8 mouse cellular contexts compared by ENCODE assay signal in genomic region chr14:122449601-122450495, GRCm38 (mm10). TPM values are rescaled to one million over a fixed set of nuclear protein-coding genes. Genes with fewer than 3 reads are reported as not detected.
A peak's percentile ranks its signal among the peaks of the same experiment; 100 is the strongest.
DNase-seq lines count a peak whose midpoint lies in the region; ATAC-seq and TF ChIP-seq lines count a peak whose summit lies in the region.

No protein-coding gene starts in this region.

- ATAC-seq in forebrain, embryonic 12.5 days (ENCODE audit: low FRiP score), result no peak
- no peak for ATAC-seq in liver, postnatal 0 days

- peak overlapping the region; percentile 65 for H3K4me3 ChIP-seq in heart, embryonic 10.5 days
- peak overlapping the region; percentile 50 for H3K4me3 ChIP-seq in forebrain, embryonic 12.5 days (replicated peaks)
- H3K4me3 ChIP-seq in liver, postnatal 0 days (ENCODE audit: low read depth, low read length), result no peak overlapping the region

- H3K9me3 ChIP-seq in heart, embryonic 10.5 days, result no peaks in the 10 kb centered on the region
- H3K9me3 ChIP-seq in forebrain, embryonic 12.5 days, result no peaks in the 10 kb centered on the region
- no peaks in the 10 kb centered on the region for H3K9me3 ChIP-seq in liver, postnatal 0 days (ENCODE audit: low read length)

- H3K27me3 ChIP-seq in heart, embryonic 10.5 days (ENCODE audit: insufficient read depth, poor library complexity, severe bottlenecking), result peaks cover 88% of the 10 kb centered on the region
- peaks cover 68% of the 10 kb centered on the region for H3K27me3 ChIP-seq in forebrain, embryonic 12.5 days
- H3K27me3 ChIP-seq in liver, postnatal 0 days (ENCODE audit: insufficient read depth, low read length), result peaks cover 67% of the 10 kb centered on the region

- no peak for DNase-seq in heart, embryonic 10.5 days (ENCODE audit: low spot score)
- DNase-seq in heart, adult 18-20 months, result no peak
- DNase-seq in brain, embryonic 14.5 days (ENCODE audit: low read depth), result peak; percentile 73
- DNase-seq in liver, postnatal 0 days, result no peak
- no peak for DNase-seq in adrenal gland, postnatal 25 days
- DNase-seq in yolk sac, embryonic 10.5 days (ENCODE audit: low spot score), result no peak
- DNase-seq in layer of hippocampus, postnatal 36 days, result no peak

- peak overlapping the region; percentile 76 for H3K4me2 ChIP-seq in forebrain, embryonic 12.5 days
- H3K4me2 ChIP-seq in liver, postnatal 0 days (ENCODE audit: low read depth, low read length), result peak overlapping the region; percentile 63; the same call in 1 of the 2 replicates

- no peaks in the 10 kb centered on the region for H3K36me3 ChIP-seq in heart, embryonic 10.5 days
- H3K36me3 ChIP-seq in forebrain, embryonic 12.5 days (replicated peaks), result no peaks in the 10 kb centered on the region
- no peaks in the 10 kb centered on the region for H3K36me3 ChIP-seq in liver, postnatal 0 days (replicated peaks; ENCODE audit: insufficient read depth, low read length)

- WGBS in heart, embryonic 10.5 days, result 3% methylated on average over 29 of the region's 29 CpGs
- 4% methylated on average over 29 of the region's 29 CpGs for WGBS in forebrain, embryonic 12.5 days
- 4% methylated on average over 29 of the region's 29 CpGs for WGBS in liver, postnatal 0 days (ENCODE audit: insufficient replicate concordance)

- no peak for TF ChIP-seq CTCF in brain, embryonic 14.5 days (IDR thresholded peaks at IDR 0.05; ENCODE audit: borderline replicate concordance, extremely low read depth, insufficient read depth, insufficient read length)
- no peak for TF ChIP-seq CTCF in liver, postnatal 0 days (IDR thresholded peaks at IDR 0.05; ENCODE audit: low read depth)

- H3K4me1 ChIP-seq in heart, embryonic 10.5 days, result peaks cover 26% of the 10 kb centered on the region
- H3K4me1 ChIP-seq in forebrain, embryonic 12.5 days, result peaks cover 53% of the 10 kb centered on the region
- H3K4me1 ChIP-seq in liver, postnatal 0 days (ENCODE audit: insufficient read depth), result 0 out of 2 replicates have a peak, but pooled peaks cover 3% of the 10 kb centered on the region

- peak overlapping the region; percentile 70 for H3K9ac ChIP-seq in forebrain, embryonic 12.5 days
- H3K9ac ChIP-seq in liver, postnatal 0 days (replicated peaks), result no peak overlapping the region

- no peak overlapping the region for H3K27ac ChIP-seq in heart, embryonic 10.5 days
- H3K27ac ChIP-seq in forebrain, embryonic 12.5 days, result peak overlapping the region; percentile 89
- H3K27ac ChIP-seq in liver, postnatal 0 days (ENCODE audit: low read depth), result no peak overlapping the region

- no peak for TF ChIP-seq POLR2A in brain, embryonic 14.5 days (IDR thresholded peaks at IDR 0.05; ENCODE audit: borderline replicate concordance, extremely low read depth, insufficient read depth, insufficient read length, poor library complexity, severe bottlenecking)

- TF ChIP-seq EP300 in liver, postnatal 0 days (IDR thresholded peaks at IDR 0.05; ENCODE audit: low read depth), result no peak

RNA-seq across cellular contexts. Expression of gene Gm5089, which starts 1.1 kb away (rescaled TPM):
- polyA plus RNA-seq in heart, embryonic 10.5 days (2016; fragmentation: Nextera tagmentation; extraction: Ambion mirVana), result not detected in 2 replicates
- not detected for total RNA-seq in heart, adult 18-20 months (2021)
- 0.16 and 0.52 TPM in 2 replicates for polyA plus RNA-seq in brain, embryonic 14.5 days (2012; rRNA removed)
- 1.6 and 2.1 TPM in 2 replicates for polyA plus RNA-seq in forebrain, embryonic 12.5 days (2016; fragmentation: Nextera tagmentation; extraction: Ambion mirVana)
- not detected in 2 replicates for polyA plus RNA-seq in liver, postnatal 0 days (2015; fragmentation: Nextera tagmentation; extraction: Ambion mirVana)
- not detected in 2 replicates for total RNA-seq in adrenal gland, postnatal 25 days (2021)
- under 1 TPM; 0.27 to 0.68 TPM for total RNA-seq in layer of hippocampus, postnatal 36 days (2021)

RNA-seq across cellular contexts. Expression of gene Zic5, which starts 15.6 kb away (rescaled TPM):
- polyA plus RNA-seq in heart, embryonic 10.5 days (2016; fragmentation: Nextera tagmentation; extraction: Ambion mirVana), result 0.04 and 0.30 TPM in 2 replicates
- not detected for total RNA-seq in heart, adult 18-20 months (2021)
- 10.4 and 18.6 TPM in 2 replicates for polyA plus RNA-seq in brain, embryonic 14.5 days (2012; rRNA removed)
- polyA plus RNA-seq in forebrain, embryonic 12.5 days (2016; fragmentation: Nextera tagmentation; extraction: Ambion mirVana), result 18.6 and 25.8 TPM in 2 replicates
- not detected in 2 replicates for polyA plus RNA-seq in liver, postnatal 0 days (2015; fragmentation: Nextera tagmentation; extraction: Ambion mirVana)
- total RNA-seq in adrenal gland, postnatal 25 days (2021), result not detected in 2 replicates
- total RNA-seq in layer of hippocampus, postnatal 36 days (2021), result 1 to 10 TPM; 2.3 to 4.6 TPM

RNA-seq across cellular contexts. Expression of gene Zic2, which starts 25.4 kb away (rescaled TPM):
- polyA plus RNA-seq in heart, embryonic 10.5 days (2016; fragmentation: Nextera tagmentation; extraction: Ambion mirVana), result 0.11 TPM in 1 of 2 replicates, not detected in the other
- not detected for total RNA-seq in heart, adult 18-20 months (2021)
- polyA plus RNA-seq in brain, embryonic 14.5 days (2012; rRNA removed), result 51.8 and 66.8 TPM in 2 replicates
- 12.7 and 16.3 TPM in 2 replicates for polyA plus RNA-seq in forebrain, embryonic 12.5 days (2016; fragmentation: Nextera tagmentation; extraction: Ambion mirVana)
- not detected in 2 replicates for polyA plus RNA-seq in liver, postnatal 0 days (2015; fragmentation: Nextera tagmentation; extraction: Ambion mirVana)
- total RNA-seq in adrenal gland, postnatal 25 days (2021), result not detected in 2 replicates
- total RNA-seq in layer of hippocampus, postnatal 36 days (2021), result 10 to 100 TPM; 17.3 to 19.5 TPM

RNA-seq across cellular contexts. Expression of gene Gm10837, which starts 40.5 kb away (rescaled TPM):
- not detected in 2 replicates for polyA plus RNA-seq in heart, embryonic 10.5 days (2016; fragmentation: Nextera tagmentation; extraction: Ambion mirVana)
- not detected for total RNA-seq in heart, adult 18-20 months (2021)
- polyA plus RNA-seq in brain, embryonic 14.5 days (2012; rRNA removed), result 0.16 and 0.25 TPM in 2 replicates
- polyA plus RNA-seq in forebrain, embryonic 12.5 days (2016; fragmentation: Nextera tagmentation; extraction: Ambion mirVana), result 0.36 and 0.59 TPM in 2 replicates
- polyA plus RNA-seq in liver, postnatal 0 days (2015; fragmentation: Nextera tagmentation; extraction: Ambion mirVana), result not detected in 2 replicates
- not detected in 2 replicates for total RNA-seq in adrenal gland, postnatal 25 days (2021)
- not detected for total RNA-seq in layer of hippocampus, postnatal 36 days (2021)

Comparison
In these comparisons a context has a peak if more than half of its experiments do, and no peak if none do; other contexts are left out.
1. RNA of gene Zic2, which starts 25.4 kb away (polyA plus RNA-seq): 51.8 to 66.8 TPM in brain, embryonic 14.5 days and 12.7 to 16.3 TPM in forebrain, embryonic 12.5 days; 0.11 TPM in heart, embryonic 10.5 days and not detected in liver, postnatal 0 days; every median in the first group is over 10 times any median in the second.